Mouse (Mus musculus): Measurements from ENCODE around the gene Xdh. TPM values are rescaled to one million over a fixed set of nuclear protein-coding genes. Genes with fewer than 3 reads are reported as not detected.

Xdh gene
- total and polyA plus RNA-seq, 3 experiments = 0.17 TPM; not detected in 2

GRCm38 (mm10) chr17:73946856-73947255 is 3.1 kb downstream of the Xdh start:
- H3K4me3 ChIP-seq (replicated peaks in 1 of 3; ENCODE audit: low read depth in 2 of 3, low read length in 2 of 3, poor library complexity in 1 of 3) = no peak overlapping the region
- H3K79me2 ChIP-seq (replicated peaks; ENCODE audit: control insufficient read depth, extremely low read depth, insufficient read depth, poor library complexity, severe bottlenecking) = no peaks in the 10 kb centered on the region
- H3K9ac ChIP-seq (ENCODE audit: insufficient read depth, low read depth) = no peak overlapping the region
- in situ Hi-C loops (cut with MboI; ENCODE audit: low pct_ligation_motif_present, low pct_unique_long_range_greater_than_20kb, low sequenced_read_pairs) (no loop called here), dilution Hi-C loops (cut with MboI; ENCODE audit: extremely low pct_ligation_motif_present, extremely low pct_unique_long_range_greater_than_20kb, low sequenced_read_pairs) (no loop called here)
- TF ChIP-seq NELFE (IDR thresholded peaks at IDR 0.05; ENCODE audit: low read depth, low read length) (no peak), CHD1 (IDR thresholded peaks at IDR 0.05; ENCODE audit: low read depth, low read length) (no peak), GABPA (IDR thresholded peaks at IDR 0.05; ENCODE audit: insufficient replicate concordance, low read depth, low read length) (no peak), PAX5 (IDR thresholded peaks at IDR 0.05; ENCODE audit: low read length) (no peak), MYC (IDR thresholded peaks at IDR 0.05; ENCODE audit: low read depth, low read length) (no peak), CHD2 (IDR thresholded peaks at IDR 0.05; ENCODE audit: low read length) (no peak), IRF4 (IDR thresholded peaks at IDR 0.05; ENCODE audit: low read depth, low read length) (no peak), UBTF (IDR thresholded peaks at IDR 0.05; ENCODE audit: low read depth, low read length) (no peak), NRF1 (IDR thresholded peaks at IDR 0.05; ENCODE audit: low read depth, low read length) (no peak)
- H3K36me3 ChIP-seq (replicated peaks in 1 of 2; ENCODE audit: control insufficient read depth in 1 of 2, insufficient read depth in 1 of 2, low read length in 1 of 2) = no peaks in the 10 kb centered on the region
- H3K27me3 ChIP-seq (replicated peaks) = no peaks in the 10 kb centered on the region
- no peak overlapping the region for H3K27ac ChIP-seq (ENCODE audit: insufficient read depth, low read depth)
- no peak overlapping the region for H3K4me2 ChIP-seq (ENCODE audit: insufficient read depth, low read depth, poor library complexity, severe bottlenecking)
- H3K9me3 ChIP-seq (replicated peaks; ENCODE audit: low read length) = no peaks in the 10 kb centered on the region
- DNase-seq (ENCODE audit: extremely low read depth) = no peak
- H3K4me1 ChIP-seq (ENCODE audit: control insufficient read depth in 1 of 2, insufficient read depth in 2 of 2) = peaks cover 3 to 21% of the 10 kb centered on the region in 2 experiments; a peak in 3 of 4 replicates

DNA sequence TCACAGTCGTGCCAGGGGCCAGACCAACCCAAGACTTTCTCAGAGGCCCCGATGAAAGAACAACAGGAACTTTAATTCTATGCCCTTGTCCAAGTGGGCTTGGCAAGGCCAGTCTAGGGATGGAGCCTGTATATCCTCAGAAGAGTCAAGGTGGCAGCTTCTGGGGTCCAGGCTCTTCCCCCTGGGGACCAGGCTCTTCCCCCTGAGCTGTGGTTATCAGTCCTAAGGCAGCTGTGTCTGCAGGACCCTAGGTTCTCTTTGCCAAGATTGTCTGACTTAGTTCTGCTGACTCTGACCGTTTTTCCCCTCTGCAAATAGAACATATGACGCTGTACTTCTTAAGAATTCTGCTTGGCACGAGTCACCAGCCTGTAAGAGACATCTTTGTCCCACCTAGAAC is 5.3 kb downstream of the Xdh start:
- H3K4me3 ChIP-seq (replicated peaks in 1 of 3; ENCODE audit: low read depth in 2 of 3, low read length in 2 of 3, poor library complexity in 1 of 3) = no peak overlapping the region
- no peak overlapping the region for H3K9ac ChIP-seq (ENCODE audit: insufficient read depth, low read depth)
- no peaks in the 10 kb centered on the region for H3K79me2 ChIP-seq (replicated peaks; ENCODE audit: control insufficient read depth, extremely low read depth, insufficient read depth, poor library complexity, severe bottlenecking)
- dilution Hi-C loops (cut with MboI; ENCODE audit: extremely low pct_ligation_motif_present, extremely low pct_unique_long_range_greater_than_20kb, low sequenced_read_pairs) = no loop called here
- peaks cover 0 to 6% of the 10 kb centered on the region in 2 experiments; a peak in 3 of 4 replicates for H3K4me1 ChIP-seq (ENCODE audit: control insufficient read depth in 1 of 2, insufficient read depth in 2 of 2)
- in situ Hi-C loops (cut with MboI; ENCODE audit: low pct_ligation_motif_present, low pct_unique_long_range_greater_than_20kb, low sequenced_read_pairs) = no loop called here
- H3K27me3 ChIP-seq (replicated peaks) = no peaks in the 10 kb centered on the region
- no peaks in the 10 kb centered on the region for H3K9me3 ChIP-seq (replicated peaks; ENCODE audit: low read length)
- DNase-seq (ENCODE audit: extremely low read depth) = no peak
- TF ChIP-seq NELFE (IDR thresholded peaks at IDR 0.05; ENCODE audit: low read depth, low read length) (no peak), MAZ (IDR thresholded peaks at IDR 0.05; ENCODE audit: low read depth, low read length) (no peak), ZNF384 (IDR thresholded peaks at IDR 0.05; ENCODE audit: low read depth, low read length) (no peak), GABPA (IDR thresholded peaks at IDR 0.05; ENCODE audit: insufficient replicate concordance, low read depth, low read length) (no peak), USF2 (conservative IDR thresholded peaks at IDR 0.05; ENCODE audit: low read depth, low read length) (no peak), UBTF (IDR thresholded peaks at IDR 0.05; ENCODE audit: low read depth, low read length) (no peak), SIN3A (IDR thresholded peaks at IDR 0.05; ENCODE audit: low read length) (no peak), MAX (IDR thresholded peaks at IDR 0.05; ENCODE audit: low read length) (no peak), JUND (conservative IDR thresholded peaks at IDR 0.05; ENCODE audit: low read depth, low read length) (no peak), ZMIZ1 (IDR thresholded peaks at IDR 0.05; ENCODE audit: low read depth, low read length) (no peak), NRF1 (IDR thresholded peaks at IDR 0.05; ENCODE audit: low read depth, low read length) (no peak), SMC3 (IDR thresholded peaks at IDR 0.05; ENCODE audit: low read depth, low read length) (no peak), MXI1 (IDR thresholded peaks at IDR 0.05; ENCODE audit: low read depth, low read length) (no peak), TCF12 (IDR thresholded peaks at IDR 0.05; ENCODE audit: low read depth, low read length) (no peak), POLR2AphosphoS2 (IDR thresholded peaks at IDR 0.05; ENCODE audit: low read depth, low read length) (no peak), CTCF (conservative IDR thresholded peaks at IDR 0.05 in 1 of 2, IDR thresholded peaks at IDR 0.05 in 1 of 2; ENCODE audit: low read depth in 2 of 2, low read length in 2 of 2) (no peak), E2F4 (IDR thresholded peaks at IDR 0.05; ENCODE audit: insufficient replicate concordance, low read depth, low read length) (no peak), USF1 (IDR thresholded peaks at IDR 0.05; ENCODE audit: low read depth, low read length) (no peak)
- H3K4me2 ChIP-seq (ENCODE audit: insufficient read depth, low read depth, poor library complexity, severe bottlenecking) = no peak overlapping the region
- no peak overlapping the region for H3K27ac ChIP-seq (ENCODE audit: insufficient read depth, low read depth)
- H3K36me3 ChIP-seq (replicated peaks in 1 of 2; ENCODE audit: control insufficient read depth in 1 of 2, insufficient read depth in 1 of 2, low read length in 1 of 2) = no peaks in the 10 kb centered on the region
